Mouse (Mus musculus) embryonic fibroblast, embryonic 13.5 days (primary cell): ENCODE measurements around the gene Gadl1. TPM values are rescaled to one million over a fixed set of nuclear protein-coding genes. Genes with fewer than 3 reads are reported as not detected.

ENCODE experiments used
- H3K27ac ChIP-seq: 2 replicates; pipeline ENCODE4 v1.5.1; 2012; ENCODE audit warnings: low read length, control low read depth, inconsistent platforms; ENCODE audit not compliant: insufficient read depth
- H3K4me1 ChIP-seq: 2 replicates; pipeline ENCODE4 v1.6.1; 2011; ENCODE audit warnings: low read length; ENCODE audit not compliant: control insufficient read depth, insufficient read depth
- H3K4me3 ChIP-seq: 2 replicates; pipeline ENCODE4 v1.5.1; 2011; ENCODE audit warnings: mild to moderate bottlenecking, control low read depth, low read length; ENCODE audit not compliant: insufficient read depth
- CTCF ChIP-seq: IDR thresholded peaks from 2 replicates; pipeline ENCODE4 v1.5.1; 2011; ENCODE audit warnings: mild to moderate bottlenecking, control low read depth, low read length, moderate library complexity, borderline replicate concordance; ENCODE audit not compliant: insufficient read depth
- POLR2A ChIP-seq: IDR thresholded peaks from 2 replicates; pipeline ENCODE4 v1.6.1; 2011; ENCODE audit warnings: low read depth, mild to moderate bottlenecking, control low read depth, low read length, moderate library complexity
- polyA plus RNA-seq: library from polyadenylated mRNA; stranded (reverse); fragments of >200 nt; gene quantifications from 2 replicates; pipeline ENCODE4 v1.2.4, GENCODE M21; 2011; ENCODE audit warnings: low read depth; ENCODE audit not compliant: missing spikeins, insufficient read length

The Gadl1 gene
- polyA plus RNA-seq, 1 experiment: 0.25 TPM

- H3K4me3 ChIP-seq: no peak overlapping the region
- no peak overlapping the region for H3K27ac ChIP-seq
- no peaks in the 10 kb centered on the region for H3K4me1 ChIP-seq
- TF ChIP-seq CTCF (no peak), POLR2A (no peak)
Measured at GRCm38 (mm10) chr9:116077419-116077818, 168.2 kb downstream of the Gadl1 start.

- no peak overlapping the region for H3K27ac ChIP-seq
- no peaks in the 10 kb centered on the region for H3K4me1 ChIP-seq
- no peak for TF ChIP-seq CTCF
- H3K4me3 ChIP-seq: no peak overlapping the region
Measured at GRCm38 (mm10) chr9:116081781-116082180, 172.5 kb downstream of the Gadl1 start.

- Histone ChIP-seq H3K4me1 (no peaks in the 10 kb centered on the region), H3K27ac (no peak overlapping the region), H3K4me3 (no peak overlapping the region)
- no peak for TF ChIP-seq POLR2A
- TF ChIP-seq CTCF: no peak
Measured at GRCm38 (mm10) chr9:116083300-116083699, 174.0 kb downstream of the Gadl1 start.

- no peak overlapping the region for H3K27ac ChIP-seq
- no peak for TF ChIP-seq CTCF
- TF ChIP-seq POLR2A: no peak
Measured at GRCm38 (mm10) chr9:116083726-116084323, 174.6 kb downstream of the Gadl1 start.

GRCm38 (mm10) chr9:116084324-116084931, 175.2 kb downstream of the Gadl1 start:
- H3K27ac ChIP-seq: no peak overlapping the region
- no peaks in the 10 kb centered on the region for H3K4me1 ChIP-seq
- H3K4me3 ChIP-seq: no peak overlapping the region
- TF ChIP-seq CTCF (no peak), POLR2A (no peak)

More at GRCm38 (mm10) chr9:116083726-116084323, 174.6 kb downstream of the Gadl1 start:
- H3K4me3 ChIP-seq: no peak overlapping the region
- H3K4me1 ChIP-seq: no peaks in the 10 kb centered on the region

GRCm38 (mm10) chr9:116085999-116086398, 176.7 kb downstream of the Gadl1 start:
- no peak for TF ChIP-seq CTCF
- no peak for TF ChIP-seq POLR2A
- no peak overlapping the region for H3K4me3 ChIP-seq

GRCm38 (mm10) chr9:116087263-116087662, 178.0 kb downstream of the Gadl1 start:
- Histone ChIP-seq H3K4me3 (no peak overlapping the region), H3K27ac (no peak overlapping the region), H3K4me1 (0 out of 2 replicates have a peak, but pooled peaks cover under 1% of the 10 kb centered on the region)
- no peak for TF ChIP-seq CTCF
- no peak for TF ChIP-seq POLR2A

More at GRCm38 (mm10) chr9:116085999-116086398, 176.7 kb downstream of the Gadl1 start:
- Histone ChIP-seq H3K27ac (no peak overlapping the region), H3K4me1 (no peaks in the 10 kb centered on the region)

- TF ChIP-seq POLR2A (no peak), CTCF (peak; percentile 25; the same call in 1 of the 2 replicates)
- H3K4me1 ChIP-seq: 0 out of 2 replicates have a peak, but pooled peaks cover 3% of the 10 kb centered on the region
- no peak overlapping the region for H3K4me3 ChIP-seq
- no peak overlapping the region for H3K27ac ChIP-seq
Measured at GRCm38 (mm10) chr9:116087880-116088279, 178.6 kb downstream of the Gadl1 start.

GRCm38 (mm10) chr9:116088912-116089311, 179.7 kb downstream of the Gadl1 start:
- H3K4me3 ChIP-seq: no peak overlapping the region
- 0 out of 2 replicates have a peak, but pooled peaks cover 3% of the 10 kb centered on the region for H3K4me1 ChIP-seq
- TF ChIP-seq CTCF: peak; percentile 10; the same call in 1 of the 2 replicates
- TF ChIP-seq POLR2A: no peak
- H3K27ac ChIP-seq: no peak overlapping the region

GRCm38 (mm10) chr9:116090296-116090695, 181.0 kb downstream of the Gadl1 start:
- H3K4me3 ChIP-seq: no peak overlapping the region

More at GRCm38 (mm10) chr9:116090296-116090695, 181.0 kb downstream of the Gadl1 start:
- Histone ChIP-seq H3K4me1 (0 out of 2 replicates have a peak, but pooled peaks cover 3% of the 10 kb centered on the region), H3K27ac (no peak overlapping the region)
- TF ChIP-seq POLR2A: no peak
- TF ChIP-seq CTCF: no peak
